Mouse (Mus musculus) small intestine, adult 2 months (tissue): ENCODE measurements around the gene Hist1h4f.

ENCODE experiments used
- CTCF ChIP-seq: fragments of 200-500 bp; IDR thresholded peaks from 2 replicates; pipeline ENCODE4 v1.5.1; 2012; ENCODE audit warnings: low read depth, mild to moderate bottlenecking, control low read depth, inconsistent platforms, low read length, moderate library complexity, mixed read lengths; ENCODE audit not compliant: insufficient replicate concordance, insufficient read length; ENCODE audit errors: extremely low read depth
- POLR2A ChIP-seq: fragments of 200-500 bp; IDR thresholded peaks from 2 replicates; pipeline ENCODE4 v1.6.1; 2012; ENCODE audit warnings: low read depth, mild to moderate bottlenecking, control low read depth, inconsistent platforms, low read length, moderate library complexity

GRCm38 (mm10) chr13:23518295-23518603 lies 33.2 kb downstream of the Hist1h4f start:
- TF ChIP-seq CTCF (no peak), POLR2A (no peak)
